Mouse (Mus musculus) G1E-ER4 (cell line): ENCODE results near the gene Mad1l1. TPM values are rescaled to one million over a fixed set of nuclear protein-coding genes. Genes with fewer than 3 reads are reported as not detected.

Experiments used
- GATA1 ChIP-seq: IDR thresholded peaks from one replicate; pipeline ENCODE4 v1.8.0; 2012; ENCODE audit warnings: low read length, inconsistent platforms
- polyA plus RNA-seq: library from polyadenylated mRNA; stranded (reverse); fragments of >175 nt; gene quantifications from 2 replicates; pipeline ENCODE4 v1.2.3, GENCODE M21; 2012

Gene Mad1l1
- polyA plus RNA-seq, 1 experiment, result 35.6 TPM

DNA sequence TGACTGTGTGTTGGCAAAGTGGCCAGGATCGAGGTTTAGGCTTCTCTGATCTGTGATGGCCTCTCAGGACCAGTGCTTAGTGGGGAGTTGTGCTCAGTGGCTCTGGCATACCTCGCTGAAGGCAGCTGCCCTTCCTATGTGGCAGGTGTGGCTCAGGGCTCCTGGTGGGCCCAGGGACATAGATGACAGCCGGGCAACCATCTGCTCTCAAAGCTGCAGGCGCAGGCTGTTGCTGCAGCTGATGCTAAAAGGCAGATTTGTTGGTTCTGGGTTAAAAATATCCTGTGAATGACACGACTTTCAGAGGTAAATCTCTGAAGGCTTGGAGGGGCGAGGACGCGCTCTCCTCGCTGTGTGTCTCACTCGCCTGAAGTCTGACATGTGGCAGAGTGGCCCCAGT is 299.6 kb downstream of the Mad1l1 start:
- TF ChIP-seq GATA1, result no peak

DNA sequence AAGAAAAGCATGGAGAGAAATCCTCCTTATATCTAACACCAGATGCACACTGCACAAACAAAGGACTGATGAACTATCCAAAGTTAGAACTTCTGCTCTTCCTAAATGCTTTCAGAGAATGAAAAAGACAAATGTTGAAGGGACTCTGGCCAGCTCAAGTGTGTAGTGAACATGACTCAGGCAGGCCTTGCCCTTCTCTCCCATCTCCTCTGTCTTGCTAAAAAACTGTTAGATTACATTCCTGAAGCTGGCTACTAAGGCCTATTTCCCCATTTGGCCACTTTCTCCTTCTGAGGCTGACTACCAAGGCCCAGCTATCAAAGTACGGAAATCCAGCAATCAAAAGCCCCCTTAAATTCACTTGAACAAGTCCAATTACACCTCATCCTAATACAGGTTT is 301.7 kb downstream of the Mad1l1 start:
- TF ChIP-seq GATA1, result no peak

DNA sequence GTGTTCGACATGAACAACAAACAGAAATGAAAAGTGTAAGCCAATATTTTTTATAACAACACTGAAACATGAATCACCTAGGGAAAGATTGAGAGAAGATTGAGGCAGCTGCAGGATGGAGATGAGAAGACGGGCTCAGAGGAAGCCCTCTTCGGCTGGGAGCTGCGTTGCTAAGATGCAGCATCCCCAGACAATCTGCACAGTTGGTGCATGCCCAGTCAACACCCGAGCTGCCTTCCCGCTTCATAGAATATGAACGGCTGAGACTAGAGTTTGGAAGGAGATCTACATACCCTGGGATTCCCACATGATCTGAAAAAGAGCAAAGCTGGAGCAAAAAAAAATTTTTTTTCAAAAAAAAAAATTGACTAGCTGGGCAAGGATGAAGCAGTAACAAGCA is 302.6 kb downstream of the Mad1l1 start:
- no peak for TF ChIP-seq GATA1

DNA sequence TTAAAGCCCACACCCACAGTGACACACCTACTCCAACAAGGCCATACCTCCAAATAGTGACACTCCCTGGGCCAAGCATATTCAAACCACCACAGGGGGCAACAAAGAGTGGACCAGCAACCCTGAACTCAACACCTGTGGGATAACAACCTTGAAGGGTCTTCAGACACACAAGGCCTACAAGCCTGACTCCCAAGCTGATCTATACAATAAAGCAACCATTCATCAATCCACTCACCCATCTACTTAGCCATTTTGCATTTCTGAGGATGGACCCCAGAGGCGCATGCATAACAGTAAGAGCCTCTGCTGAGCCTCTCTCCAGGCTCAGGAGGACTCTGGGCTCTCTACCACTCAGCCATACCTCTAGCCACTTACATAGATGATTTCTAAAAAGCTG is 304.5 kb downstream of the Mad1l1 start:
- TF ChIP-seq GATA1, result no peak

DNA sequence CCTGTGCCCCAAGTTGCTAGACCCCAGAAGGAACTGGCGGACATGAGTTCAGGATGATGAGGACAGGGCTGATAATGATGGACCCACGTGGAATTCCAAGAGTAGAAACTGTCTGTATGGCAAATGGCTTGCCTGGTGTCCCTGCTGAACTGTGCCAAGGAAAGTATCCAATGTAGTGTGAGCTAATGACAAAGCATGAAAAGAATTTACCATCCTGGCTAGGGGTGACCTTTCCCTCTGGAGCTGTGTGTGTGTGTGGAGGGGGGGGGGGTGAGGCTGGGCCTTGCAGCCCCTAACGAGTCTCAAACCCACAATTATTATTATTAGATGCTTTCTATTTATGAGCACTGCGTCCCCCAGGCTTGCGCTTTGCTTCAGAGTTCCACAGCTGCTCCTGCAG is 307.7 kb downstream of the Mad1l1 start:
- no peak for TF ChIP-seq GATA1

DNA sequence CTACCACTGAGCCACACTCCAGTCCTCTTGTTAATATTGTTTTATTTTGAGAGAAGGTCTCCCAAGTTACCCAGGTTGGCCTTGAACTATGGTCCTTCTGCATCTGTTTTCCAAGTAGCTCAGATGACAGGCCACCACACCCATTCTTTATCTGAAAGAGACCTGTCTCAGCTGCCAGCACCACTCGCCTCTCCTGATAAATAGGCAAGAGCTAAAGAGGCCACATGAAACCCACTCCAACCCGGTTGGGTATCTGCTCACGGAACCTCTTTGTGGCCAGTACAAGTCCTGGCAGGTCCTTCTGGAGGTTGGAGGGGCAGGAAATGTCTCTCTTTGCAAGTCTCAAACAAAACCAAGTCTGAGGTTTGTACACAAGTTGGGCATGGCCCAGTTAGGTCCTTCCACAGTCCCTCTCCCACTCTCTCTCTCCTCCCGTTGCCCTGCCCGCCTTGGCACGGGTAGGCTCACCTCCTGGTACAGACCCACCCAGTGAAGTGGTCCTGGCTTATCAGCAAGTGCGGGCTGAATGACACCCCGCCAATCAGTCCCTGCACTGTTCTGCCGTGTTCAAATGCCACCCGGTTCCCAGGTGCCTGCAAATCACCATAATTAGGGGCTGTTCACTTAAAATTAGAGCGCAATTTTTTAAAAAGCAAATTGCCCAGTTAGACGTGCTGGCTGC is 308.9 kb downstream of the Mad1l1 start:
- no peak for TF ChIP-seq GATA1

DNA sequence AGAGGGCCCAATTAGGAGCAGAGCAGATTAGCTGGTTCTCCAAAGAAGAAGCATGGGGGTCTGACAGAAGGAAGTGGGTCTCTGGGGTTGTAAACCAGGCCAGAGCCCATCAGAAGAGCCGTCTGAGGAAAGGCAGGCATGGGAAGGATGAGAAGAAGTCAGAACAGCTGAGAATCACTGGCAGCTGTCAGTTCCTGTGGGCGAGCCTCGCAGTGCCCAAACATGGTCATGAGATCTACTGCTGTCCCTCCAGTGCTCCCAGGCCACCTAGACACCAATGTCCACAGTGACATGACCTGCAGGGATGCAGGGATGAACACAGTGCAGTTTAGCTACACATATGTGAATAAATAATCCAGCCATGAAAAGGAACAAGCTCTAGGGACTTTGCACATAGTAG is 310.9 kb downstream of the Mad1l1 start:
- TF ChIP-seq GATA1, result no peak

DNA sequence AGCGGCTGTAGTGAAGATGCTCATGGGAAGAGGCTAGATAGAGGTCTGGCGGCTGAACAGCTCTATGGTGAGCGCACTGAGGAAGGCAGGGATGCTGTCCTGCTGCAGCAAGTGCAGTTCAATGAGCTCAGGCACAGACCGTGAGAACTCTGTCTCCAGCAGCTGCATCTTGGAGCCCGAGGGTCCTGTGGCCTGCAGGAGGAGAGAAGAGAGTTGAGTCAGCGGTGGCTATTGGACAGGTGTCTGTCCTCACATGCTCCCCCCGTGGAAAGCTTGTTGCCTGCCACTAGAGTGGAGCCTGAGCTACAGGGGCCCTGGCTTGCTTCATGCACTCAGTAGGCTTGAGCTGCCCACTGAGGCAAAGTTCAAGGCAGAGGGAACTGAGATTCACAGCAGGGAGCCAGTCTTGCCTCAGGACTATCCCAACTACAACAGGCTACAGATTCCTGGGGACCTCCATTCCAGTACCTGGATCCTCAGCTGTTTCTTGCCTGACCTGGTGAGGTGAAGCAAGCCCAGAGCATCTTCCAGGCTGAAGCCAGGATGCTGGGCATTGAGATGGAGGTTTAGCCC is 312.2 kb downstream of the Mad1l1 start:
- no peak for TF ChIP-seq GATA1

DNA sequence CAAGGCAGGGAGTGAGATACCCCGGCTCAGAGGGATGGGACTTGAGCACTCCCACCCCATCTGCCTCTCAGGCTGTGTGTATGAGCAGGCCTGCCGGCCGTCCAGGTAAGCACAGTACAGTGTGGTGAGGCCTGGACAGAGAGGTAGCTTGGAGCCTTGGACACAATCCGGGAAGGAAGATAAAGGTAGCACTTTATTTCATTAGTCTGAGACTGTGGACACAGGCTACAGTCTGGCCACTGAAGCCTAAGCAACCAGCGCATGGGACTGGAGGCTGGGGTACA is 312.9 kb downstream of the Mad1l1 start:
- TF ChIP-seq GATA1, result no peak

DNA sequence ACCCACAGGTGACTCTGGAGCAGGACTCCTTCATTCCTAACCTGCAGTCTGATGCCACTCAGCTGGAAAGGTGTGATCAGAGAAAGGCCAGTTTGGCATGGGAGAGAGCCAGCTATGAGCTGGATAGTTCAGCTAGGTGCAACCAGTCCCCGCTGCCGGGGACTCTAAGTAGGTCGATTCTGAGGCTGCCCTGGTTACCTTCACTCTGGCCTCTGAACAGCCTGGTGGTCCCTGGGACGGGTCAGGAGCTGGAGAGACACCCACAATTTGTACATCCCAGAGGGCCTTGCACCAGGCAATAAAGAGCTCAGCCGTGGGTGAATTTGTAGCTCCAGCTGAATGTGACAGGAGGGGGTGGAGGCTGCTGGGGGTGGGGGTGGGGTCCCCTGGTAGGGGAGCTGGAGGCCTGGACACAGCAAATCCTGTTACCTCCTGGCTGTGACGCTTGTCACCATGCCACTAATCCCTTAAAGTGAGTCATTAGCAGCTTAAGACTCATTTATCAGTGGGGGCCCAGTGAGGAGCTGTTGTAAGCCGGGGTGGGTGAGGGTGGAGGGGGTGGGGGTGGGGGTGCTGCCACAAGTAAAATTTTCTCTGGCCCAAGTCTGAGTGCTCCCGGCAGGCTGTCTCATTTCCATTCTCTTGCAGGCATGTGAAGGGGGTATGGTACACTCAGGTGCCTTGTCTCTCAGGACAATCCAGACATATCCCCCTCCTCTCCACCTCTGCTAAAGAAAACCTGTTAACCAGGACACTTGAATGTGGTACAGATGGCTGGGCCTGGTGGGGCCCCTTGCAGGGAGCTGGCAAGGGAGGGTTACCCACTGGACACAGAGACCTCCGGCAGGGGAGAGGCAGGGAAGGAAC is 313.5 kb downstream of the Mad1l1 start:
- TF ChIP-seq GATA1, result no peak

DNA sequence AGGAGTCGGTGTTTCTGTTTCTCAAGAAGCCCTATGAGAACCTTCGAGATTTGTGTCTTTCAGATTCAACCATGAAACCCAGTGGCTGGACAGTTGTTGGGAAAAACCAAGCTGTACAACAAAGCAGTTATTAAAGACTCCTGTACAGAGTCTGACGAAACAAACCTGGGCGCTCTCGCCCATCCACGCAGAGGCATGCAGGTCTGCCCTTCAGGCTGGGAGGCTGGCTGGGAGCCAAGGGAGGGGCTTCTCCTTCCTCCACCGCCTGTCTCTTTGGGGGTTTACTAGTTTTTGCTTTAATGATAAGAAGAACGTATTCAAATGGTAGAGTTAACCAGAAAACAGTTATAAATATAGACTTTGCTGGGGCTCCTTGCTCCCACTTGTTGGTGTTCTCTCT is 314.5 kb downstream of the Mad1l1 start:
- TF ChIP-seq GATA1, result no peak

DNA sequence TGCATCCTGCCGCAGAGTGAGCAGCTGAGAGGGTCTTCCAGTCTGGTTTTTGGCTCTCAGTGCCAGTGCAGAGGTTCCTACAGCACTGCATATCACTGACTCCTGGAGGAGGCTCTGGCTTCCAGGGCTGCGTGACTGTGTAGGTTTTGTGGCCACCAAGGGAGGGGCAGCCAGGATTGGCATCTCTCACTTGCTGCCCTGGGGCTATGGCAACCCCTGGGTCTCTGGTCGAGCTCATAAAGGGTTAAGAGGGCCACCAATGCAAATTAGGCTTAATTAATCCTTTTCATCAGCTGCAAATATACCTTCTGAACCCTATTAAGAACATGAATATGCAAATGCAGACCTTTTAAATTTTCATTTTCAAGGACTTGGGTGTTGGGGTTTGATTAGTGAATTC is 318.8 kb downstream of the Mad1l1 start:
- no peak for TF ChIP-seq GATA1

DNA sequence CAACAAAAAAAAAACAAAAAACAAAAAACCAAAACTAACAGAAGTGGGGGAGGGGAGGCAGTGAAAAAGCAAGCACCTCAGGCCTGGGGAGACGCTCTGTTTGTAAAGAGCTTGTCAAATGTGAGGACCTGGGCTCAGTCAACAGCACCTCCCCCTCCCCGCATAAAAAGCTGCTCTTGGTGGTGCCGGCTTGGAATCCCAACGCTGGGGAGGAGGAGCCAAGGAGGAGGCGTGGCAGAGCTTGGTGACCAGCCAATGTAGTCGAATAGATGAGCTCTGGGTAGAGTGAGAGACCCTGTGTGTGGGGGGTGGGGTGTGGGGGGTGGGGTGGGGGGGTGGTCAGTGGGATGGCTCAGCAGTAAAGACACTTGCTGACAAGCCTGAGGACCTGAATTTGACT is 322.4 kb downstream of the Mad1l1 start:
- TF ChIP-seq GATA1, result no peak

DNA sequence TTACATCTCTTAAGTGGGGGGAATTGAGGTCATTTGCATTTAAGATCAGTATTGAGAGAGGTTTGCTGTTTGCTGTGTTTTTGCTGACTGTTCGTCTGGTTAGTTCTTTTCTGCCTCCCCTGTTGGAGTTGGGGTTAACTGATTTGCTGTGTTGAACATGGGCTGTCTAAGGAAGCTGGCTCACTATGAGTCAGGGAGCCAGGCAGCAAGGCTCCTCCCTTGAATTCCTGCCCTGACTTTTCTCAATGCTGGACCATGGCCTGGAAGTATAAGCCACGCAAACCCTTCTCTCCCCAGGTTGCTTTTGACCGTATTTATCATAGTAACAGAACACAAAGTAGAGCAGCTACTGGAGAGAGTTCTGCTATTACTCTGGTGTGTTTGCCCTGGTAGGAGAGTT is 329.8 kb downstream of the Mad1l1 start:
- TF ChIP-seq GATA1, result no peak

DNA sequence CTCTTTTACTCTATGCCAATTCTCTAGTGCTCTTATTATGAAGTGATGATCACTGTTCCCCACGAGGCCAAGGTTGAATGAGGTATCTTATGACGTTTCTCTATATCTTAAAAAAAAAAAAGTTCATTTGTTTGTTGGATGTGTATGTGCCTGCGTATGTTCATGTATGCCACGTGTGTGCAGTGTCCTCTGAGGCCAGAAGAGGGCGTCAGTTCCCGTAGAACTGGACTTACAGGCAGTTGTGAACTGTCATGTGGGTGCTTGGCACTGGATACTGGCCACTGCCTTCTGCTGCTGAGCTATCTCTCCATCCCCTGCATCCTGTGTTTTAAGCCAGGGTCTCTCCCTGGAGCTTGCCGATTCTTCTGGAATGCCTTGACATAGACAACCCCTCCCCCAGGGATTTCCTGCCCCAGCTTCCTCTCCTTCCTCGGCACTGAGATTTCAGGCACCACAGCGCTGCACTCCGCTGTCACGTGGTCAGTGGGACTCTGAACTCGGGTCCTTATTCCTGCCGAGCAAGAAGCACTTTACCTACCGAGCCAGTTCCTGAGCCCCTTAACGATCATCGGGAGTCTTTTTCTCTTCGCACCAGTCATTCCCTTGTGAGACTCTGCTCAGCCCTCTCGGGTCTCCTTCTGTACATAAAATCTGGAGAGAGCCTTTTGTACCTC is 336.1 kb downstream of the Mad1l1 start:
- TF ChIP-seq GATA1, result no peak

DNA sequence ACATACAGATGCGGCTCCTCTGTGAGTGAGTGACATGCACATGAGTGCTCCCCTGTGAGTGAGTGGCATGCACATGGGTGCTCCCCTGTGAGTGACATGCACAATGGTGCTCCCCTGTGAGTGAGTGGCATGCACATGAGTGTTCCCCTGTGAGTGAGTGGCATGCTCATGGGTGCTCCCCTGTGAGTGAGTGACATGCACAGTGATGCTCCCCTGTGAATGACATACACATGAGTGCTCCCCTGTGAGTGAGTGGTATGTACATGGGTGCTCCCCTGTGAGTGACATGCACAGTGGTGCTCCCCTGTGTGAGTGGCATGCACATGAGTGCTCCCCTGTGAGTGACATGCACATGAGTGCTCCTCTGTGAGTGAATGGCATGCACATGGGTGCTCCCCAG is 339.4 kb downstream of the Mad1l1 start:
- TF ChIP-seq GATA1, result no peak
